Mouse (Mus musculus) olfactory bulb, adult 2 months (tissue): ENCODE measurements around the gene Ntn3.

Experiments
- CTCF ChIP-seq: fragments of 200-500 bp; IDR thresholded peaks from 2 replicates; pipeline ENCODE4 v1.5.1; 2012; ENCODE audit warnings: low read depth, mild to moderate bottlenecking, low read length, moderate library complexity; ENCODE audit not compliant: insufficient read depth
- POLR2A ChIP-seq: fragments of 200-500 bp; IDR thresholded peaks from 2 replicates; pipeline ENCODE4 v1.6.1; 2012; ENCODE audit warnings: mild to moderate bottlenecking, low read depth, low read length, moderate library complexity; ENCODE audit not compliant: insufficient read depth

- TF ChIP-seq CTCF (no peak), POLR2A (peak; percentile 75)
Observed at GRCm38 (mm10) chr17:24205284-24205888, 3.9 kb downstream of the Ntn3 start, which contains the start of gene Tbc1d24.
